Mouse (Mus musculus): ENCODE measurements around the gene Hoxa11. TPM values are rescaled to one million over a fixed set of nuclear protein-coding genes. Genes with fewer than 3 reads are reported as not detected.

The Hoxa11 gene
- total RNA-seq, 4 experiments from 2014 or later: not detected

Small RNAs within 50 kb of the gene (microRNA-seq; reads per million reads assigned to microRNA genes)
- 2.0 to 3.8 reads per million in 2 experiments for gene Mir196b

Other genes with a start within 250 kb of the Hoxa11 start
- 10 to 100 TPM; 17.0 to 30.2 (median 25.6) TPM for gene Skap2, start 233.3 kb downstream of the Hoxa11 start, total RNA-seq (2022)
- gene Hoxa1, start 87.5 kb downstream of the Hoxa11 start, total RNA-seq (2022): not detected
- gene Hoxa2, start 81.0 kb downstream of the Hoxa11 start, total RNA-seq (2022): not detected
- gene 5730596B20Rik, start 68.3 kb downstream of the Hoxa11 start, total RNA-seq (2022): not detected
- not detected for gene Hoxa4, start 54.1 kb downstream of the Hoxa11 start, total RNA-seq (2022)
- not detected for gene Hoxa5, start 41.2 kb downstream of the Hoxa11 start, total RNA-seq (2022)
- not detected for gene Hoxa6, start 37.1 kb downstream of the Hoxa11 start, total RNA-seq (2022)
- not detected for gene Hoxa3, start 32.5 kb downstream of the Hoxa11 start, total RNA-seq (2022)
- not detected for gene Gm28308, start 32.5 kb downstream of the Hoxa11 start, total RNA-seq (2022)
- not detected for gene Hoxa7, start 24.0 kb downstream of the Hoxa11 start, total RNA-seq (2022)
- gene Hoxa9, start 14.7 kb downstream of the Hoxa11 start, total RNA-seq (2022): not detected
- not detected for gene Hoxa10, start 5.0 kb downstream of the Hoxa11 start, total RNA-seq (2022)
- gene Hoxa13, start 15.1 kb upstream of the Hoxa11 start, total RNA-seq (2022): not detected
- gene Evx1, start 67.7 kb upstream of the Hoxa11 start, total RNA-seq (2022): not detected

All from layer of hippocampus, adult 8-10 months (tissue).